20 mouse cellular contexts compared by ENCODE assay signal in the genomic region with DNA sequence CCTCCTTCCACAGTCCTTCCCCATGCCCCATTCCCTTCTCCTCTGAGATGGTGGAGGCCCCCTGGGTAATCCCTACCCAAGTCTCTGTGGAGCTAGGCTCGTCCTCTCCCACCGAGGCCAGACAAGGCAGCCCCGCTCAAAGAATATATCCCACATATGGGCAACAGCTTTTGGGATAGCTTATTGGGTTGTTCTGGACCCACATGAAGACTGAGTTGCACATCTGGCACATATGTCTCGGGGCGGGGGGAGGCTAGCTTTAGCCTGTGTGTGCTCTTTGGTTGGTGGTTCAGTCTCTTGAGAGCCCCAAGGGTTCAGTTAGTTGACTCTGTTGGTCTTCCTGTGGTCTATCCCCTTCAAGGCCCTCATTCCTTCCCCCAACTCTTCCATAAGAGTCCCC. TPM values are rescaled to one million over a fixed set of nuclear protein-coding genes. Genes with fewer than 3 reads are reported as not detected.
"Had no signal": no experiment of that assay in that cellular context is flagged by ENCODE, and none has a peak within 500 bp of the region (broad histone marks: within the 10 kb centered on the region; RNA-seq: fewer than 3 reads in every experiment).

No protein-coding gene starts in this region.

- H3K4me2 ChIP-seq: lung, embryonic 14.5 days; midbrain, embryonic 13.5 days; midbrain, embryonic 15.5 days; neural tube, embryonic 13.5 days; neural tube, embryonic 15.5 days had no signal

- ATAC-seq: midbrain, embryonic 13.5 days; midbrain, embryonic 15.5 days had no signal

- H3K36me3 ChIP-seq: midbrain, embryonic 10.5 days; midbrain, embryonic 13.5 days; midbrain, embryonic 15.5 days; neural tube, embryonic 13.5 days; neural tube, embryonic 15.5 days had no signal

- H3K27ac ChIP-seq: midbrain, embryonic 10.5 days; midbrain, embryonic 13.5 days; midbrain, embryonic 15.5 days; neural tube, embryonic 13.5 days; neural tube, embryonic 15.5 days had no signal

- H3K9me3 ChIP-seq: midbrain, embryonic 10.5 days; midbrain, embryonic 13.5 days; midbrain, embryonic 15.5 days; neural tube, embryonic 13.5 days; neural tube, embryonic 15.5 days had no signal

- H3K27me3 ChIP-seq: midbrain, embryonic 13.5 days; midbrain, embryonic 15.5 days; neural tube, embryonic 13.5 days; neural tube, embryonic 15.5 days had no signal

- H3K4me3 ChIP-seq: midbrain, embryonic 10.5 days; midbrain, embryonic 13.5 days; midbrain, embryonic 15.5 days; myocyte; neural tube, embryonic 13.5 days; neural tube, embryonic 15.5 days had no signal

- DNase-seq: lung, adult 18-20 months; lung, embryonic 14.5 days; lung, postnatal 10 days; lung, postnatal 4 days; retina, postnatal 1 day; right cerebral cortex, adult 18-20 months; right cerebral cortex, postnatal 25 days; right cerebral cortex, postnatal 4 days; spleen, adult 18-20 months; thymus, adult 18-20 months; thymus, postnatal 14 days; thymus, postnatal 36 days had no signal

- H3K9ac ChIP-seq: lung, embryonic 14.5 days; midbrain, embryonic 13.5 days; midbrain, embryonic 15.5 days; neural tube, embryonic 13.5 days; neural tube, embryonic 15.5 days had no signal

- H3K4me1 ChIP-seq: midbrain, embryonic 10.5 days; midbrain, embryonic 13.5 days; midbrain, embryonic 15.5 days; neural tube, embryonic 13.5 days; neural tube, embryonic 15.5 days had no signal

RNA-seq across cellular contexts. Expression of a gene that starts 58.9 kb away (rescaled TPM):
- total RNA-seq: megakaryocyte, adult 5-6 weeks; megakaryocyte-erythroid progenitor cell, adult 5-6 weeks had no signal
